Mouse (Mus musculus): ENCODE results near the gene Igsf1. TPM values are rescaled to one million over a fixed set of nuclear protein-coding genes. Genes with fewer than 3 reads are reported as not detected.

The Igsf1 gene
- 0.09 and 0.25 TPM in 2 replicates for polyA plus RNA-seq (2015; fragmentation: Nextera tagmentation; extraction: Ambion mirVana)

DNA sequence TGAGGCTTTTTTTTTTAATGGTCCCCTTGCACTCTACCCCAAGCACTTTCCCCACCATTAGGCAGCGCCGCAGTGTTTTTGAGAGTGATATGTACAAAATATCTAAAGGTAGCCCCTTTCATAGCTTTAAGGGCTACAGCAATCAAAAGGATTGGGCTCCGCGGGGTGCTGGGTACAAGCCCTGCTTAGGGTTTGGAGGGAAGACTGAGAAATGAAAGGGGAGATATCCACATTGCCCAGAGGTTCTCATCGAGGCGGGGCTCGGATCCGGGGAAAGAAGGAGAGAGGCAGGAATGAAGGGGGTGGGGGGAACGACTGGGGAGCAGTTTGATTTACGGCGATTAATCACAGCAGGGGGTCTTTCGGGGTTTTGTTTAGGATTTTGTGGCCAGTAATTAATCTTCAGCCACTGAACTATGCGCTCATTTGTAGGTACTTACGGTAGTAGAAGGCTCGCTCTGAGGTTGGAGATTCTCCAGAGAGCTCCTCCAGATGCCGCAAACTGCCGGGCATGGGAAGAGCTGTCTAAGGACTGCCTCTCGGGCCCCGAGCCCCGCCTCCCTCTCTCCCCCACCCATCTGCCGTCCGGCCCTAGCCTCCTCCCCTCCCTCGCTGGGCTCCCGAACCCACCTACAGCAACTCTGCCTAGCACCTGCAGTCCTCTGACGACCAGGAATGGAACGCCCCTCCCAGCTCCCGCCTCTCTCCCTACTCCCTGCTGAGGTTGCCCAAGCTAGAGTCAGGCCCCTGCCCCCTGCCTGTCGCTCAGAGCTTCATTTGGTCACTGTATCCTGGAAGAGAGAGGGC lies at the start of gene Igsf1:
Gene Igsf1 (minus strand): TSS at position 537 of the 807 bp plus-strand sequence.
- H3K27ac ChIP-seq (ENCODE audit: low read depth, low read length), result no peak within 1 kb of the TSS
- no peak within 1 kb of the TSS for H3K9ac ChIP-seq (ENCODE audit: low read depth, low read length)
- no peaks in the 10 kb centered on the region for H3K4me1 ChIP-seq (replicated peaks; ENCODE audit: control insufficient read depth, insufficient read depth, low read length)
- no peak for ATAC-seq
- no peaks in the 10 kb centered on the region for H3K9me3 ChIP-seq (ENCODE audit: control insufficient read depth)
- peak within 1 kb of the TSS; percentile 21 for H3K4me3 ChIP-seq (ENCODE audit: low read depth, low read length)
- H3K27me3 ChIP-seq (replicated peaks; ENCODE audit: control insufficient read depth, insufficient read depth, low read length), result no peaks in the 10 kb centered on the region
- no peaks in the 10 kb centered on the region for H3K36me3 ChIP-seq (ENCODE audit: control insufficient read depth, insufficient read depth)
- H3K4me2 ChIP-seq (replicated peaks; ENCODE audit: low read depth), result peak within 1 kb of the TSS; percentile 57
- 24% methylated on average over 27 of the region's 28 CpGs for WGBS
- TF ChIP-seq CTCF (IDR thresholded peaks at IDR 0.05; ENCODE audit: low read depth), result peak; percentile 6; the same call in 1 of the 2 replicates

DNA sequence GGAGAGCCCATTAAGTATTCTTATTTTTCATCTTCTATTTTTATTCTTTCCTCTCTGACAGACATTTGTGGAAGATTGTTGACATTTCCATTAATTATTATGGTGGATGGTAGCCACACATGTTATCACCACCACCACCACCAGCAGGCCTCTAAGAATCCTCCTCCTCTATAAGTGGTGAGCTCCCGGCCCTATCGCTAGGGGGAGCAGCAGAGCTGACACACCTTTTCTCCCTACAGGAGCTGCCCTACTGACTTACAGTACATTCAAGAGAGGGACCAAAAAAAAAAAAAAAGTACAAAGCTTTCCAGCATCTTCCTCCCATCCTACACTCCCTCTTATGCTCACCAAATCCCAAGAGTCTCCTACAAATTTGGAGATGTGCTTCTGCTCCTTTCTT lies 26.7 kb downstream of the Igsf1 start:
- H3K4me2 ChIP-seq (replicated peaks; ENCODE audit: low read depth), result no peak overlapping the region
- no peaks in the 10 kb centered on the region for H3K4me1 ChIP-seq (replicated peaks; ENCODE audit: control insufficient read depth, insufficient read depth, low read length)
- 34% methylated on average over 2 of the region's 2 CpGs for WGBS
- no peak for TF ChIP-seq CTCF (IDR thresholded peaks at IDR 0.05; ENCODE audit: low read depth)
- no peaks in the 10 kb centered on the region for H3K9me3 ChIP-seq (ENCODE audit: control insufficient read depth)
- H3K36me3 ChIP-seq (ENCODE audit: control insufficient read depth, insufficient read depth), result no peaks in the 10 kb centered on the region
- no peak for ATAC-seq
- no peak overlapping the region for H3K9ac ChIP-seq (ENCODE audit: low read depth, low read length)
- H3K27me3 ChIP-seq (replicated peaks; ENCODE audit: control insufficient read depth, insufficient read depth, low read length), result no peaks in the 10 kb centered on the region
- H3K4me3 ChIP-seq (ENCODE audit: low read depth, low read length), result no peak overlapping the region
- H3K27ac ChIP-seq (ENCODE audit: low read depth, low read length), result no peak overlapping the region

DNA sequence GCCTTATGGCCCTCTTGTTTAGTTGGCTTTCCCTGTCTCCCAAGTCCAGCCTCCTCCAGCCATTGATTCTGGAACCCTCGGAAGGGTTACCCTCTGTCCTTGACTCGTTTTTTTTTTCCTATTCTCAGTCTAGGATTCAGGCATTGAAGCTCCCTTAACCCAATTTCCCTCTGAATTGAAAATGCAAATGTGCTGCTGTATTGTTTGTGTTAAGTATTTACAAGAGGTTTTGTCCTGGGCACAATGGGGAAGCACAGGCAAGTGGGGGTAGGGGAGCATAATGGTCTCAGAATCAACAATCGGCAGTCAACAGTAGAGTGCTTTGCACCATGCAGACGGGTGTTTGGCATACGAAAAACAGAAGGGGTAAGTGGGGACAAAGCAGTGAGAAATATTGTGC lies 52.4 kb downstream of the Igsf1 start:
- no peak overlapping the region for H3K9ac ChIP-seq (ENCODE audit: low read depth, low read length)
- WGBS, result 52% methylated on average over 5 of the region's 5 CpGs
- H3K9me3 ChIP-seq (ENCODE audit: control insufficient read depth), result no peaks in the 10 kb centered on the region
- no peak overlapping the region for H3K27ac ChIP-seq (ENCODE audit: low read depth, low read length)
- no peak for TF ChIP-seq CTCF (IDR thresholded peaks at IDR 0.05; ENCODE audit: low read depth)
- no peak for ATAC-seq
- H3K27me3 ChIP-seq (replicated peaks; ENCODE audit: control insufficient read depth, insufficient read depth, low read length), result no peaks in the 10 kb centered on the region
- no peak overlapping the region for H3K4me3 ChIP-seq (ENCODE audit: low read depth, low read length)
- H3K4me1 ChIP-seq (replicated peaks; ENCODE audit: control insufficient read depth, insufficient read depth, low read length), result no peaks in the 10 kb centered on the region
- no peaks in the 10 kb centered on the region for H3K36me3 ChIP-seq (ENCODE audit: control insufficient read depth, insufficient read depth)
- no peak overlapping the region for H3K4me2 ChIP-seq (replicated peaks; ENCODE audit: low read depth)

DNA sequence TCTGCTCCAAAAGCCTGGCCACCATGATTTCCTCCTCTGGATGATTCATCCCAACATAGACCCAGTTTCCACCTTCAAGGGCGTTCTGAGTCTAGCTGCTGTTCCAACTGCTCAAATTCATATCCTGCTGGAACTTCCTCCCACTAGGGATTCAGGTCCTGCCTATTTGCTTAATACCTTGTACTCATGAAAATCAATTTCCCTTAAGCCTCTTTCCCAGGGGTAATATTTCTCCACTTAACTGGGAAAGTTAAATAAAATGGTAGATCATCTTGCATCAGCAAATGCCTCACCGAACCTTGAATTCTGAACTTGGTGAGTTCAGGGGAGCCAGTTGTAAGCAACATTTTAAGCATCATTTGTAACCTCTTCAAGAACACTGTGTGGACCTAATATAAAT lies 62.6 kb downstream of the Igsf1 start, which contains the start of gene Olfr1321:
Gene Olfr1321 (minus strand): TSS at position 101 of the 400 bp plus-strand sequence.
- 73% methylated on average over 2 of the region's 2 CpGs for WGBS
- no peak within 1 kb of the TSS for H3K4me3 ChIP-seq (ENCODE audit: low read depth, low read length)

More for the DNA sequence above, 62.6 kb downstream of the Igsf1 start, which contains the start of gene Olfr1321:
- Histone ChIP-seq H3K9ac (ENCODE audit: low read depth, low read length) (no peak within 1 kb of the TSS), H3K4me2 (replicated peaks; ENCODE audit: low read depth) (no peak within 1 kb of the TSS), H3K9me3 (ENCODE audit: control insufficient read depth) (no peaks in the 10 kb centered on the region), H3K36me3 (ENCODE audit: control insufficient read depth, insufficient read depth) (no peaks in the 10 kb centered on the region), H3K27me3 (replicated peaks; ENCODE audit: control insufficient read depth, insufficient read depth, low read length) (no peaks in the 10 kb centered on the region), H3K27ac (ENCODE audit: low read depth, low read length) (no peak within 1 kb of the TSS), H3K4me1 (replicated peaks; ENCODE audit: control insufficient read depth, insufficient read depth, low read length) (no peaks in the 10 kb centered on the region)
- TF ChIP-seq CTCF (IDR thresholded peaks at IDR 0.05; ENCODE audit: low read depth), result no peak
- ATAC-seq, result no peak

Other genes starting within 250 kb of the Igsf1 start
- not detected in 2 replicates for gene Olfr1320, start 125.4 kb downstream of the Igsf1 start, polyA plus RNA-seq (2015; fragmentation: Nextera tagmentation; extraction: Ambion mirVana)
- not detected in 2 replicates for gene Olfr1321, start 62.7 kb downstream of the Igsf1 start, polyA plus RNA-seq (2015; fragmentation: Nextera tagmentation; extraction: Ambion mirVana)
- gene Olfr1322, start 93.7 kb upstream of the Igsf1 start, polyA plus RNA-seq (2015; fragmentation: Nextera tagmentation; extraction: Ambion mirVana), result not detected in 2 replicates
- gene Olfr1323, start 221.6 kb upstream of the Igsf1 start, polyA plus RNA-seq (2015; fragmentation: Nextera tagmentation; extraction: Ambion mirVana), result not detected in 2 replicates

Data from intestine, postnatal 0 days (tissue).